Mouse (Mus musculus) embryonic facial prominence, embryonic 13.5 days (tissue): ENCODE measurements at regions not wholly inside any gene's neighbourhood (a gene's known extent, or its start where the extent isn't known, plus 50 kb on each side); places are given as distances from the start of the nearest gene placed in this dataset.

Experiments used
- ATAC-seq: fragments of 200-750 bp; cut with Nextera tagmentation; 2 replicates; pipeline ENCODE4 v1.8.0; 2017; ENCODE audit warnings: low read depth; ENCODE audit not compliant: insufficient number of reproducible peaks, insufficient read depth, low FRiP score, low TSS enrichment
- H3K27ac ChIP-seq: fragments of 300-500 bp; sonication (generic); 2 replicates; pipeline ENCODE4 v1.5.1; 2015; ENCODE audit warnings: moderate library complexity, mild to moderate bottlenecking, inconsistent platforms
- H3K27me3 ChIP-seq: fragments of 300-500 bp; sonication (generic); 2 replicates; pipeline ENCODE4 v1.6.1; 2015; ENCODE audit warnings: mild to moderate bottlenecking, inconsistent platforms
- H3K36me3 ChIP-seq: fragments of 300-500 bp; sonication (generic); 2 replicates; pipeline ENCODE4 v1.6.1; 2015; ENCODE audit warnings: mild to moderate bottlenecking, inconsistent platforms
- H3K4me1 ChIP-seq: fragments of 300-500 bp; sonication (generic); 2 replicates; pipeline ENCODE4 v1.6.1; 2015; ENCODE audit warnings: inconsistent platforms
- H3K4me2 ChIP-seq: fragments of 300-500 bp; sonication (generic); 2 replicates; pipeline ENCODE4 v1.6.1; 2015; ENCODE audit warnings: moderate library complexity, mild to moderate bottlenecking, inconsistent platforms
- H3K4me3 ChIP-seq: fragments of 300-500 bp; sonication (generic); 2 replicates; pipeline ENCODE4 v1.5.1; 2015; ENCODE audit warnings: mild to moderate bottlenecking, inconsistent platforms
- H3K9ac ChIP-seq: fragments of 300-500 bp; sonication (generic); 2 replicates; pipeline ENCODE4 v1.6.1; 2015; ENCODE audit warnings: mild to moderate bottlenecking, inconsistent platforms
- H3K9me3 ChIP-seq: fragments of 300-500 bp; sonication (generic); 2 replicates; pipeline ENCODE4 v1.6.1; 2016; ENCODE audit warnings: inconsistent platforms
- WGBS: fragments of 180-500 bp; shearing (Covaris S2); methylation state at CpG from one replicate; pipeline ENCODE4 v1.1.7; 2015; ENCODE audit warnings: mixed read lengths; 5-methylcytosine and 5-hydroxymethylcytosine counted together

DNA sequence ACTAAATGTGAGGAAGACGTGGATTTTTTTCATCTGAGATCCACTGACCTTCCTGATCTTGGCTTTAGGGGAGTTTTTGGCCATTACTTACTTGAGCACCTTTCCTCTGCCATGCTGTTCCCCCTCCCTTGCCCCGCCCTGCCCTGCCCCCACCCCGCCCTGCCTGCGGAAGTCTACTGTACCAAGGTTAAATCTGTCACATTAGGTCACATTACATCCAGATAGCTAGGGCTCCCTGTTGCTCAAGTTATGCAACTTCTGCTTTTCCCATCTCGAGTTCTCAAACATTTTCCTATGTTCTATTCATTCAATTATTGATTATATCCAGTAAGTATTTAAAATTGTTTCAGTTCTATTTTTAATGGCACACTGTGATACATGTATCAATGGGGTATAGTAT, 144.7 kb upstream of the Cnot2 start:
- ATAC-seq = no peak
- H3K36me3 ChIP-seq = no peaks in the 10 kb centered on the region
- H3K9ac ChIP-seq = no peak overlapping the region
- H3K4me2 ChIP-seq = no peak overlapping the region
- WGBS = 82% methylated on average over 5 of the region's 5 CpGs
- H3K4me1 ChIP-seq = peaks cover 14% of the 10 kb centered on the region
- H3K27me3 ChIP-seq = no peaks in the 10 kb centered on the region
- H3K9me3 ChIP-seq = no peaks in the 10 kb centered on the region
- H3K27ac ChIP-seq = no peak overlapping the region
- no peak overlapping the region for H3K4me3 ChIP-seq

DNA sequence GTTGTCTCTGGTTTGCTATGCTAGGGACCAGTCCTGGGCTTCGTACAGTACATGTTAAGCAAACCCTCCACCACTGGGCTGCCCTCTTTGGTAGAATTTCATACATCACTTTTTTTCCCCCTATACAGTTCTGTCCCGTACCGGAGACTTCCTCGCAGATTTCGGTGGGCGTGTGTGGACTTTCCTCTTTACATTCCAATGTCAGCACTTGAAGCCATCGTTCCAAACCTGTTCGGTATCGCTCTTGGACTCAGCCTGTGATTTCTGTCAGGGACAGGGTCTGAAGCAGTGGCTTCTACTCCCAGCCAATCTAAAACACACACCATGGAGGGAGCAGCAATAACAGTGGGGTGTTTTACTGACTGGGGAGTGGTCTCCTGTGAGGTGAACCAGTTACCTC, 140.7 kb upstream of the Cnot2 start:
- no peak for ATAC-seq
- no peaks in the 10 kb centered on the region for H3K27me3 ChIP-seq
- WGBS = 79% methylated on average over 9 of the region's 9 CpGs

DNA sequence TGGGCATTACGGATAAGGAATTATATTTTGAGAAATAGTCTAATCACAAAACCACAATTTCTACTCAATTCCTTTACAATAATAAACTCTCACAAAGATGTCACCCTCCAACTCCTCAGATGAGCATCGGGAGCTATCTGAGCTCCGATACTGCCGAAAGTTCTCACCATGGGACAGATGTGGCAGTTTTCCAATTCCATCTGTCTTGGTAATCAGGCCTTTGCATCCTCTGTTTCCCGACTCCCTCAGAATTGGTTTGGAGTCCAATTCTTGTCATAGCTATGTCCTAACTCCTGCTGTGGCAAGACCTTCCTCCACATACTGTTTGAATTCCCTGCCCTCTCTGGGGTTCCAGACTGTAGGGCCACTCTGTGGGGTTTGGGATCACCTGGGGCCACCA, 138.3 kb upstream of the Cnot2 start:
- no peak for ATAC-seq
- H3K9me3 ChIP-seq = peaks cover 9% of the 10 kb centered on the region; the same call in 1 of the 2 replicates
- H3K36me3 ChIP-seq = no peaks in the 10 kb centered on the region
- H3K27ac ChIP-seq = no peak overlapping the region
- no peaks in the 10 kb centered on the region for H3K27me3 ChIP-seq
- H3K9ac ChIP-seq = no peak overlapping the region
- H3K4me3 ChIP-seq = no peak overlapping the region
- no peak overlapping the region for H3K4me2 ChIP-seq
- WGBS = 87% methylated on average over 5 of the region's 5 CpGs
- no peaks in the 10 kb centered on the region; the same call in 1 of the 2 replicates for H3K4me1 ChIP-seq

More for the DNA sequence above, 140.7 kb upstream of the Cnot2 start:
- H3K36me3 ChIP-seq = no peaks in the 10 kb centered on the region
- no peak overlapping the region for H3K9ac ChIP-seq
- H3K9me3 ChIP-seq = no peaks in the 10 kb centered on the region
- H3K4me1 ChIP-seq = no peaks in the 10 kb centered on the region; the same call in 1 of the 2 replicates
- H3K4me3 ChIP-seq = no peak overlapping the region
- H3K4me2 ChIP-seq = no peak overlapping the region
- no peak overlapping the region for H3K27ac ChIP-seq

DNA sequence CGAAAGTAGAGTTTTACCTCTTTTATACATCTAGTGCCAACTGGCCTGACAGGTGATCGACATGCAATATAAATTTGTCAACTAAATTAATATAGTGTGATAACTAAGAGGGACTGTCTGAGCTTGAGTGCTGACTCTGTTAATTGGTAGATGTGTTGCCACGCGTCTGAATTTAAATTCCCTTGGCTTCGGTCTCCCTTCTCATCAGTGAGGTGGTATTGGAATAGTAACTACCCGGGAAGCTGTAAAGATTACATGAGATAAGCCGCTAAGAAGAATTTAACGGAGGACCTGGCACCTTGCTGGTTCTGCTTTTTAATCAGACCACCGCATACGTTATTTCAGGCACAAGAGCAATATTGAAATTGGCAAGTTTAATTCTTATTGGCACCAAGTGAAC, 136.7 kb upstream of the Cnot2 start:
- H3K4me1 ChIP-seq = 0 out of 2 replicates have a peak, but pooled peaks cover 3% of the 10 kb centered on the region
- H3K9ac ChIP-seq = no peak overlapping the region
- H3K4me3 ChIP-seq = no peak overlapping the region
- 87% methylated on average over 10 of the region's 10 CpGs for whole genome bisulfite sequencing
- no peaks in the 10 kb centered on the region for H3K36me3 ChIP-seq
- peaks cover 9% of the 10 kb centered on the region; the same call in 1 of the 2 replicates for H3K9me3 ChIP-seq
- H3K27me3 ChIP-seq = no peaks in the 10 kb centered on the region
- no peak for ATAC-seq
- H3K27ac ChIP-seq = no peak overlapping the region
- H3K4me2 ChIP-seq = no peak overlapping the region

DNA sequence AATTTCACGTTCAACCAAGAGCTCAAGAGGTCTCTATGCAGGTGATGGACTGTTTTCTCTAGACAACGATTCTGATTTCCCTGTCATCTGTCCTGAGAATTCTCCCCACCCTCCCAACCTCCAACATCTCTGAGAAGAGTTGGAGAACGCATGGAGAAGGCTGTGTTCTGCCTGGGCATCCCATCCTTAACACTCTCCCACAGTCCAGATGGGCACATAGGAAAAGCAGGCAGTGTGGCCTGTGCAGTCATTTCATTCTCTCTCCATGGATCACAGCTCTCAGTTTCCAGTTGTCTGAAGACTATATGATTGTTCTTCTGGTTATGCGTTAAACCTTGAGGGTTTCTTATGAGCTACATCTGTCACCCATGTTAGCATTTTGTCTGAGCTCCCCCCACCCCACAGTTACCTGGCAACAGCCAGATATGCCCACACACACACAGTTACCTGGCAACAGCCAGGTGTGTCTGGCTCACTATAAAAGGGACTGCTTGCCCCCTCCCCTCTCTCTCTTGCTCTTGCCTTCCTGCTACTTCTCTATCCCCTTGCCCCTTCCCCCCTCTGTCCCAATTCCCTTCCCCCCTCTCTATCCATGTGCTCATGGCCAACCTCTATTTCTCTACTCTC, 135.8 kb upstream of the Cnot2 start:
- no peak overlapping the region for H3K4me2 ChIP-seq
- H3K27me3 ChIP-seq = no peaks in the 10 kb centered on the region
- ATAC-seq = no peak
- H3K27ac ChIP-seq = no peak overlapping the region
- H3K9me3 ChIP-seq = peaks cover 9% of the 10 kb centered on the region; the same call in 1 of the 2 replicates
- no peak overlapping the region for H3K4me3 ChIP-seq
- H3K4me1 ChIP-seq = 0 out of 2 replicates have a peak, but pooled peaks cover 3% of the 10 kb centered on the region
- H3K9ac ChIP-seq = no peak overlapping the region
- WGBS = 86% methylated on average over 4 of the region's 4 CpGs
- H3K36me3 ChIP-seq = no peaks in the 10 kb centered on the region

DNA sequence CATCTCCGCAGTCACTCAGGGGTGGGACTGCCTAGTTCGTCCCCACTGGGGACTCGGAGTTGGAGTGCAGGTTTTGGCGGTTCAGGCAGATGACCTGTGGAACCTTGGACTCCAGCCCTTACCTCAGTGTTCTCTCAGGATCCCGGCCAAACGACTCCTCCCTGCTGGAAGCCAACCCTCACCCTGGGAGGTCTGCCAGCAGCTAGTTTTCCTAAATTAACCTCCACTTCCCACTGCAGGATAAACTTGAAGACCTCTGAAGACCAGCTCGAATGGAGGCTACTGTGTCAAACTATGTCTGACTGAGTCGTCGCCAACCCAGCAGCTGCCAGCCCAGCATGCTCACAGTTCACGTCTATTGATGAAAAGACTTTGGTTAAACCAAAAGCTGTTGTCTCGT, 132.1 kb upstream of the Cnot2 start:
- no peaks in the 10 kb centered on the region for H3K36me3 ChIP-seq
- no peak overlapping the region for H3K4me2 ChIP-seq
- H3K9me3 ChIP-seq = peaks cover 9% of the 10 kb centered on the region; the same call in 1 of the 2 replicates
- H3K27ac ChIP-seq = no peak overlapping the region
- no peak overlapping the region for H3K9ac ChIP-seq
- WGBS = 65% methylated on average over 11 of the region's 11 CpGs
- no peak for ATAC-seq
- no peak overlapping the region for H3K4me3 ChIP-seq
- H3K27me3 ChIP-seq = no peaks in the 10 kb centered on the region
- 0 out of 2 replicates have a peak, but pooled peaks cover 3% of the 10 kb centered on the region for H3K4me1 ChIP-seq

DNA sequence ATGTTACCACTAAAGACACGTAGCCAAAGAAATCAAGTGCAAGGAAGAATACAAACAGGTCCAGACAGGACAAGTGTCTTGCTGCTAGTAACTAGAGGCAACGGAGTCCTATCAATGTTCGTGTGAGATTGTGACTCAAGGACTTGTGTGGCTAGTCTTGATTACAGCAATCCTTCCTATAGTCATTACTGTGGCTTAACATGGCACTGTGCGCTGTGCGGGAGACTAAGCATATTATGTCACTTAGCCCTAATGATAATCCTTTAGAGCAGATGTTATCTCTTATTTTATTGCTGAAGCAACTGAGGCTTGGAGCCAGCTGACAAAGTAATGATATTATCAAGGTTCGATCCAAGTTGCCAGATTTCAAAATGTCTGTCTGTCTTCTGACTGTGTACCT, 125.7 kb upstream of the Cnot2 start:
- no peaks in the 10 kb centered on the region for H3K36me3 ChIP-seq
- WGBS = 70% methylated on average over 6 of the region's 6 CpGs
- no peak overlapping the region for H3K4me2 ChIP-seq
- no peak overlapping the region for H3K27ac ChIP-seq
- peaks cover 15% of the 10 kb centered on the region for H3K4me1 ChIP-seq
- H3K27me3 ChIP-seq = no peaks in the 10 kb centered on the region
- H3K4me3 ChIP-seq = no peak overlapping the region
- no peaks in the 10 kb centered on the region for H3K9me3 ChIP-seq
- no peak overlapping the region for H3K9ac ChIP-seq
- no peak for ATAC-seq

DNA sequence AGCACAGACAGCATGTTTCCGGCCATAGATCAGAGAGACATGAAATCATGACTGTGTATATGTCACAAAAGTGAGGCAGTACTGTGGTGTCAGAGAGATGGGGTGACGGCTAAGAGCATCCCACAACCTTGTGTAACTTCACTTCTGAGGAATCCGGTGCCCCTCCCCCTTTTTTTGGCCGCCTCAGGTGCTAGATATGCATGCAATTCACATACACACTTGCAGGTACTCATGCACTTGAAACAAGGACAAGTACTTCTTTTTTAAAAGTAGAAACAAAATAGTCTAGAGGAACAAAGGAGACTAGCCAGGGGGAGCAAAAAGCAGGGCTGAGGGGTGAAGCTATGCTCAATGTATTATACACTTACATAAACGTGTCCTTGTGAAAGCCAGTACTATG, 120.0 kb upstream of the Cnot2 start:
- Histone ChIP-seq H3K36me3 (no peaks in the 10 kb centered on the region), H3K27ac (no peak overlapping the region), H3K4me1 (peaks cover 17% of the 10 kb centered on the region), H3K4me3 (no peak overlapping the region), H3K27me3 (no peaks in the 10 kb centered on the region), H3K4me2 (no peak overlapping the region), H3K9ac (no peak overlapping the region), H3K9me3 (no peaks in the 10 kb centered on the region)
- WGBS = 87% methylated on average over 5 of the region's 5 CpGs
- no peak for ATAC-seq

DNA sequence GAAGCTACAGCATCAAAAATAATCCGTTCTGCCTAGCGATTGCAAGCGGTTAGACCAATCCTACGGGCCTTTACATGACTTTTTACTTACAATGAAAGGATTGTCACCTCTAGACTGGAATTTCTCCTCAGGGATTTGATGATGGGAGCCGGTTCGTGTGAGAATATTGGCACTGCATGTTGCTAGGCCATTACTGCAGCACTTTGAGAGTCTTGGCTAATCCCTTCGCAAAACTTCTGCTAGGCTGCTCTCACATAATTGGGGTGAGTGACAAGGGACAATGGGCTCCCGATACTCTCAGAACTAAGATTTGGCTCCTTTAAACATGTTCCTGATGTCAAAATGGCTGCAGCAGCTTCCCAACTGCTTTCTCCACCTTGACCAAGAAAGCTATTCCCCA, 118.4 kb upstream of the Cnot2 start:
- ATAC-seq = no peak
- Histone ChIP-seq H3K9ac (no peak overlapping the region), H3K4me1 (peaks cover 8% of the 10 kb centered on the region), H3K9me3 (no peaks in the 10 kb centered on the region), H3K27ac (no peak overlapping the region), H3K4me2 (no peak overlapping the region), H3K4me3 (no peak overlapping the region), H3K27me3 (no peaks in the 10 kb centered on the region), H3K36me3 (no peaks in the 10 kb centered on the region)
- WGBS = 69% methylated on average over 8 of the region's 8 CpGs

DNA sequence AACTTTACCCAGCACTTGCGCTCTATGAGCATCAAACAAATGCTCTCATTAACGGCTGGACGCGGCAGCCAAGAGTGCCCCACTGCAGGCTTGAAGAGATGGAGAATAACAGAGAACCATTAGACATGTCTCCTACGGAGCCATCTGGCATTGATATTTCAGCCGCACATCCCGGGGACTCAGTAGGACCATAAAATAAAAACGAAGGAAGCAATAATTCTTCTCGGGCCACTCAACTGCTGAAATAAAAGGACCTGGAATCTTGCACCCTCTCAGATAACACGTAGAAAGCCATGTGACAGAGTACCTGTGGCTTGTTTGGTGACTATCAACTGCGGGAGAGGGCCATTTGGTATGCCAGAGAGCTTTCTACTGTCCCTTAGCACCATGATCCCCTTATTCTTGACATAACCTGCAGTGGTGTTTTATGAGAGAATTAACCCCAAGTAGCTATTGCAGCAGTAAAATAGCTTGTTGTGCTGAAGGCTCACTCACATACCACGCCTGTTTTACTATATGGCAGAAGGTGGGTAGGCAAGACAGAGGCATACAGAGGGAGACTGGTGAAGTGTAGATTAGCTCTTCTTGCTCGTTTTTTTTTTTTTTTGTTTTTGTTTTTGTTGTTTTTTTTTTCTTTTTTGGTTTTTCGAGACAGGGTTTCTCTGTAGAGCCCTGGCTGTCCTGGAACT, 116.5 kb upstream of the Cnot2 start:
- Histone ChIP-seq H3K27me3 (no peaks in the 10 kb centered on the region), H3K36me3 (no peaks in the 10 kb centered on the region), H3K9me3 (no peaks in the 10 kb centered on the region), H3K4me2 (no peak overlapping the region), H3K27ac (no peak overlapping the region), H3K4me3 (no peak overlapping the region), H3K4me1 (peaks cover 7% of the 10 kb centered on the region), H3K9ac (no peak overlapping the region)
- 62% methylated on average over 14 of the region's 14 CpGs for WGBS
- no peak for ATAC-seq

DNA sequence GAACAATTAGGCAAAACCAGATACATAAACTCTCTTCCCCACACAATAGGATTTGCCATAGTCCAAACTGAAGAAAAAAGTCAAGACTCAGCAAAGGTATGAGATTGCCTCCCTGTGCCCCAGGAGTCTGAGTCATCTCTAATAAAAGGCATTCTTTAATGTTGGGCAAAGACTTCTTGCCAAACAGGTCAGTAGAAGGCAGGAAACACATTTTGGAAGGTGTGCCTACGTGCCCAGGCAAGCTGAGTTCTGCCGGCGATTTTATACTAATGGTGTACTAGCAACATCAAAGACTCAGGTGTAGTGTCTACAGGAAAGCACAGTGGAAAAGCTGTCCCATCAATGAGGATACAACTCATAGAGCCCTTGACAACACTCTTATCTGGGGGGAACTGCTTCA, 112.5 kb upstream of the Cnot2 start:
- no peak for ATAC-seq
- H3K27ac ChIP-seq = no peak overlapping the region; the same call in 1 of the 2 replicates
- H3K4me1 ChIP-seq = peaks cover 5% of the 10 kb centered on the region; the same call in 1 of the 2 replicates
- no peak overlapping the region for H3K4me2 ChIP-seq
- no peaks in the 10 kb centered on the region for H3K27me3 ChIP-seq
- no peak overlapping the region for H3K4me3 ChIP-seq
- no peaks in the 10 kb centered on the region for H3K36me3 ChIP-seq
- no peak overlapping the region for H3K9ac ChIP-seq
- 78% methylated on average over 3 of the region's 3 CpGs for WGBS
- H3K9me3 ChIP-seq = no peaks in the 10 kb centered on the region

DNA sequence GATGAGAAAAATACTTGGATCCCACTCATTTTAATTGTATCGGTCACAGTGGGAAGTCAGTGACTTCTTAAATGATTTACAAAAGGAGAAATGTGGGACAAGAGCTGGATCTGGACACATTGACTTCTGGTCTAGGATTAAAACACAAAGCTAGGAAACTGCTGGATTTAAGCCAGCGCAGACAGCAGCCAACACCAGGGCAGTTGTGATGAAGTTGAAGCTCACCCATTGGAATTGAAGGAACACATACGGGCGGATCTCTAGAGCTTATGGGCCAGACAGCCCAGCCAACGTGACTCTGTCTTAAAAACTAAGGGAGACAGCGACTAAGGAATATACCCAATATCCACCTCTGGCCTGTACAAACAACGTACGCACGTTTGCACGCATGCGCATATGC, 105.4 kb upstream of the Cnot2 start:
- H3K9me3 ChIP-seq = peaks cover under 1% of the 10 kb centered on the region; the same call in 1 of the 2 replicates
- 94% methylated on average over 11 of the region's 11 CpGs for WGBS
- no peak for ATAC-seq

More for the DNA sequence above, 105.4 kb upstream of the Cnot2 start:
- no peak overlapping the region for H3K4me2 ChIP-seq
- H3K27ac ChIP-seq = no peak overlapping the region
- no peaks in the 10 kb centered on the region for H3K27me3 ChIP-seq
- peaks cover 13% of the 10 kb centered on the region for H3K4me1 ChIP-seq
- no peak overlapping the region for H3K9ac ChIP-seq
- H3K4me3 ChIP-seq = no peak overlapping the region
- H3K36me3 ChIP-seq = no peaks in the 10 kb centered on the region
